Mouse (Mus musculus): ENCODE measurements at regions not wholly inside any gene's neighbourhood (a gene's known extent, or its start where the extent isn't known, plus 50 kb on each side); places are given as distances from the start of the nearest gene placed in this dataset.
"Not testable (repeated sequence)": the region's sequence is repeated elsewhere in the genome, so short reads cannot be mapped to it uniquely, and the experiment has no call there.

DNA sequence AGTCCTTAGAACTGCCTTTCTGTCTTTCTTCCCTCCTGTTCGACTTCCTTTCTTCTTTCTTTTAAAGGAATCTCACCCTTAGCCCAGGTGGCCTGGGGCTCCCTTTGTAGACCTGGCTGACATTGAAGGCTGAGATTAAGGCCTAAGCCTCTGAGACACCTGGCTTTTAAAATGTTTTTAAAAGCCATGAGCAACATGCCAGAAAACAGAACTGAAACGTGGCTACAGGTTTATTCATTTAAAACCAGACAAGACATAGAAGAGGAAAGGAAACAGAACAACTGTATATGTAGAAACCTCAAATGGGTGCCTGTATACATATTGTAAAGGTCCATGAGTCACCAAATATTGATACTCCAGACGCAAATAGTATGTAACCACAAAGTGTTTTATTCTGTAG lies 242.8 kb upstream of the Vmn1r3 start:
- WGBS = 54% methylated on average over 3 of the region's 3 CpGs
- no peak for DNase-seq (ENCODE audit: low spot score)

DNA sequence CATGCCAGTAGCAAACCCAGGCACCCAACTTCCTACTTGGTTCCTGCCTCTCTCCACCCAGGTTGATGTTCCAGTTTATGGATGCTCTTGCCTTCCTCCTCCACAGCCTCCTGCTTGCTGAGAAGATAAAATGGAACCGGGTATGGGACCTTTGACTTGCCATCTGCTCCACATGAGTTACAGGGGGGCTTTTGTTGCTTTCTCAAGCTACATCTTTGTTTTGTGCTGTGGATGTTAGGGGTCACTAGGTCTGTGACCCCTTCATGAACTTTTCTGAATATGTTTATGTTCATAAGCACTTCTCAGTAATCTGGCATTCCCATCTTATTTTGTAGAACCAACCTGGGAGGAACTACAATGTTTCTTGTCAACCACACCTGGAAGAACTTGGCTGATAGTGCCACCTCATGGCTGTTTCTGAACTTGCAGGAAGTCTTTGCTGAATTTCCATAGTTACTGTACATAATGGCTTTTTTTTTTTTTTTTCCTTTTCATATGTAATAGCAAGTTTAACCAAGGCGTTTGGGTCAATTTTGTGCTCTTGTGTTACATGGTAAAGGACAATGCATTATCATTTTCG lies 234.9 kb upstream of the Vmn1r3 start:
- 28% methylated on average over 3 of the region's 3 CpGs for whole genome bisulfite sequencing
- Histone ChIP-seq H3K4me1 (ENCODE audit: insufficient read depth, low read length) (no peaks in the 10 kb centered on the region), H3K9me3 (ENCODE audit: low read length) (no peaks in the 10 kb centered on the region), H3K4me3 (ENCODE audit: low read length) (no peak overlapping the region), H3K36me3 (ENCODE audit: insufficient read depth, low read length) (no peaks in the 10 kb centered on the region), H3K27ac (no peak overlapping the region), H3K27me3 (ENCODE audit: insufficient read depth, low read length) (no peaks in the 10 kb centered on the region), H3K4me2 (ENCODE audit: low read depth, low read length) (no peak overlapping the region), H3K9ac (replicated peaks; ENCODE audit: low read length) (no peak overlapping the region)
- ATAC-seq = no peak
- peak; percentile 46; the same call in 1 of the 2 replicates for TF ChIP-seq CTCF (IDR thresholded peaks at IDR 0.05; ENCODE audit: low read depth)
- DNase-seq (ENCODE audit: low spot score) = peak; percentile 2

More for the DNA sequence above, 242.8 kb upstream of the Vmn1r3 start:
- H3K4me2 ChIP-seq (ENCODE audit: low read depth, low read length) = no peak overlapping the region
- TF ChIP-seq CTCF (IDR thresholded peaks at IDR 0.05; ENCODE audit: low read depth) = no peak
- no peaks in the 10 kb centered on the region for H3K36me3 ChIP-seq (ENCODE audit: insufficient read depth, low read length)
- no peak overlapping the region for H3K4me3 ChIP-seq (ENCODE audit: low read length)
- no peaks in the 10 kb centered on the region for H3K9me3 ChIP-seq (ENCODE audit: low read length)
- H3K4me1 ChIP-seq (ENCODE audit: insufficient read depth, low read length) = no peaks in the 10 kb centered on the region
- no peak overlapping the region for H3K27ac ChIP-seq
- no peak overlapping the region for H3K9ac ChIP-seq (replicated peaks; ENCODE audit: low read length)
- H3K27me3 ChIP-seq (ENCODE audit: insufficient read depth, low read length) = no peaks in the 10 kb centered on the region
- ATAC-seq = no peak

DNA sequence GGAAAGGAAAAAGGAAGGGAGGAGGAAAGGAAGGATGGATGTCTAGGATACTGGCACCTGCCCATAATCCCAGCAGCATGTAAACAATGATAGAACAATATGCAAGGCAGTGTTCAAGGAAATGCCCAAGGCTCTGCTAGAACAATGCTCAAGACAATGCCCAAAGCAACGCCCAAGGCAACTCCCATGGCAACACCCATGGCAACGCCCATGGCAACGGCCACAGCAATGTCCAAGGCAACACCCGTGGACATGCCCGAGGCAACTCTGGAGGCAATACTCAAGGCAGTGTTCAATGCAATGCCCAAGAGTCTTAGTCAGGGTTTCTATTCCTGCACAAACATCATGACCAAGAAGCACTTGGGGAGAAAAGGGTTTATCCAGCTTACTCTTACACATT lies 231.5 kb upstream of the Vmn1r3 start:
- H3K36me3 ChIP-seq (ENCODE audit: insufficient read depth, low read length) = no peaks in the 10 kb centered on the region
- WGBS = 73% methylated on average over 5 of the region's 5 CpGs
- H3K4me2 ChIP-seq (ENCODE audit: low read depth, low read length) = no peak overlapping the region
- no peaks in the 10 kb centered on the region for H3K4me1 ChIP-seq (ENCODE audit: insufficient read depth, low read length)
- H3K4me3 ChIP-seq (ENCODE audit: low read length) = no peak overlapping the region
- no peak for TF ChIP-seq CTCF (IDR thresholded peaks at IDR 0.05; ENCODE audit: low read depth)
- no peaks in the 10 kb centered on the region for H3K27me3 ChIP-seq (ENCODE audit: insufficient read depth, low read length)
- no peak for DNase-seq (ENCODE audit: low spot score)
- H3K27ac ChIP-seq = no peak overlapping the region
- no peak overlapping the region for H3K9ac ChIP-seq (replicated peaks; ENCODE audit: low read length)
- no peak for ATAC-seq
- H3K9me3 ChIP-seq (ENCODE audit: low read length) = no peaks in the 10 kb centered on the region

DNA sequence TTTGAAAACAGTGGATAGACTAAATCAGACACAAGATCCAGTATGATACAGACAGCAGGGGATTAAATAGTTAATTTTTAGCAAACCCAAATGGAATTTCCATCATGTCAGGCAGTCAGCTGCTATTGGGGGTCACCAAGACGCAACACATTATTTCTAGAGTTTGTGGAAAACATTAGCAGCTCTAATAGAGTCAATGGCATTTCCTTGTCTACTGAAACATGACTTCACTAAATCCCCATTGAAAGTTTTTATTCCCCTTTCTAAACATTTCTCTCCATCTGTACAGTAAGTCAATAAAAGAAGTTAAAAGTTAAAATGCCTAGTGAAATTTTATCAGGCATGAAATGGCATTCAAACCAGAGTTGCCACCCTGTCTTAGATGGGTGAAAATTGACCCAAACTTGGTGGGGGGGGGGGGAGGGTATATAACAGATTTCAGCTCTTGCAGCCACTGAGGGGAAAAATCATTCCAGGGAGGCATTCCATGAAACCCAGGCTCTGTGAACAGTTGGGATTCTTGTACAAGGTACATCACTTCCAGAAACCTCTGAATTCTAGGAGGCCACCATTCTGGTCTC lies 229.4 kb upstream of the Vmn1r3 start:
- DNase-seq (ENCODE audit: low spot score); H3K36me3 ChIP-seq (ENCODE audit: insufficient read depth, low read length); ATAC-seq; H3K4me2 ChIP-seq (ENCODE audit: low read depth, low read length); H3K27ac ChIP-seq; H3K4me1 ChIP-seq (ENCODE audit: insufficient read depth, low read length); H3K9ac ChIP-seq (replicated peaks; ENCODE audit: low read length); H3K4me3 ChIP-seq (ENCODE audit: low read length); H3K9me3 ChIP-seq (ENCODE audit: low read length); H3K27me3 ChIP-seq (ENCODE audit: insufficient read depth, low read length): not testable (repeated sequence)
- WGBS = 71% methylated on average over 1 of the region's 1 CpGs

GRCm38 (mm10) chr4:3413493-3414441 lies 228.6 kb upstream of the Vmn1r3 start:
- H3K9ac ChIP-seq (replicated peaks; ENCODE audit: low read length) = no peak overlapping the region
- 73% methylated on average over 15 of the region's 15 CpGs for WGBS

GRCm38 (mm10) chr4:3412323-3412722 lies 227.2 kb upstream of the Vmn1r3 start:
- not testable (repeated sequence) for DNase-seq (ENCODE audit: low spot score); H3K27ac ChIP-seq; H3K9me3 ChIP-seq (ENCODE audit: low read length); ATAC-seq; H3K36me3 ChIP-seq (ENCODE audit: insufficient read depth, low read length); H3K9ac ChIP-seq (replicated peaks; ENCODE audit: low read length); H3K4me2 ChIP-seq (ENCODE audit: low read depth, low read length); H3K4me3 ChIP-seq (ENCODE audit: low read length); H3K4me1 ChIP-seq (ENCODE audit: insufficient read depth, low read length); H3K27me3 ChIP-seq (ENCODE audit: insufficient read depth, low read length)
- 61% methylated on average over 4 of the region's 4 CpGs for WGBS

More at GRCm38 (mm10) chr4:3413493-3414441, 228.6 kb upstream of the Vmn1r3 start:
- H3K9me3 ChIP-seq (ENCODE audit: low read length) = no peaks in the 10 kb centered on the region
- no peaks in the 10 kb centered on the region for H3K27me3 ChIP-seq (ENCODE audit: insufficient read depth, low read length)
- no peaks in the 10 kb centered on the region for H3K36me3 ChIP-seq (ENCODE audit: insufficient read depth, low read length)
- no peaks in the 10 kb centered on the region for H3K4me1 ChIP-seq (ENCODE audit: insufficient read depth, low read length)
- no peak overlapping the region for H3K4me2 ChIP-seq (ENCODE audit: low read depth, low read length)
- no peak overlapping the region for H3K4me3 ChIP-seq (ENCODE audit: low read length)
- no peak overlapping the region for H3K27ac ChIP-seq
- ATAC-seq (no peak), DNase-seq (ENCODE audit: low spot score) (no peak)
- no peak for TF ChIP-seq CTCF (IDR thresholded peaks at IDR 0.05; ENCODE audit: low read depth)

- H3K9me3 ChIP-seq (ENCODE audit: low read length) = not testable (repeated sequence)
- WGBS = 83% methylated on average over 4 of the region's 4 CpGs
These were observed 217.7 kb upstream of the Vmn1r3 start for GRCm38 (mm10) chr4:3402856-3403255.

DNA sequence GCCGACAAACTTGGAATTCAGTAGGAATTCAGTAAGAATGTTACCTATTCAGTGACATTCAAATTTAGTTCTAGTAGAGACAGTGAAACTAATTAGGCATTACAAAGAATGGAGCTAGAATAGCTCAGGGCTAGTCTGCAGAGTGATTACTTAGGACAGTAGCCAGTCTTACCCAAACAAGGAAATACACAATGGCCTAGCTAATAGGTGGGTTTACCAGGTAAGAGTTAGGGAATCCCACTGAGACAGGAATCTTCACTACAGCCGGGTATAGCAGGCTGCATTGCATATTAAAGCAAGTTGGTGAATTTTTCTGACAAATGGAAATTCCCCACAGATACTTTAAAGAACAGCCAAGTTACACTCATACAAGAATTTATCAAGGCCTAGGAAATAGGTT lies 216.6 kb upstream of the Vmn1r3 start:
- H3K4me3 ChIP-seq (ENCODE audit: low read length); H3K4me1 ChIP-seq (ENCODE audit: insufficient read depth, low read length); H3K9ac ChIP-seq (replicated peaks; ENCODE audit: low read length); H3K27ac ChIP-seq; H3K36me3 ChIP-seq (ENCODE audit: insufficient read depth, low read length); H3K4me2 ChIP-seq (ENCODE audit: low read depth, low read length); H3K9me3 ChIP-seq (ENCODE audit: low read length); H3K27me3 ChIP-seq (ENCODE audit: insufficient read depth, low read length); ATAC-seq; DNase-seq (ENCODE audit: low spot score): not testable (repeated sequence)
- 75% methylated on average over 2 of the region's 2 CpGs for WGBS

More at GRCm38 (mm10) chr4:3402856-3403255, 217.7 kb upstream of the Vmn1r3 start:
- H3K4me1 ChIP-seq (ENCODE audit: insufficient read depth, low read length); ATAC-seq; H3K9ac ChIP-seq (replicated peaks; ENCODE audit: low read length); H3K27ac ChIP-seq; H3K36me3 ChIP-seq (ENCODE audit: insufficient read depth, low read length); DNase-seq (ENCODE audit: low spot score); H3K4me2 ChIP-seq (ENCODE audit: low read depth, low read length); H3K4me3 ChIP-seq (ENCODE audit: low read length); H3K27me3 ChIP-seq (ENCODE audit: insufficient read depth, low read length): not testable (repeated sequence)

- H3K27me3 ChIP-seq (ENCODE audit: insufficient read depth, low read length); H3K9ac ChIP-seq (replicated peaks; ENCODE audit: low read length); DNase-seq (ENCODE audit: low spot score); ATAC-seq; H3K9me3 ChIP-seq (ENCODE audit: low read length); H3K27ac ChIP-seq; H3K4me3 ChIP-seq (ENCODE audit: low read length); H3K4me2 ChIP-seq (ENCODE audit: low read depth, low read length); H3K4me1 ChIP-seq (ENCODE audit: insufficient read depth, low read length); H3K36me3 ChIP-seq (ENCODE audit: insufficient read depth, low read length): not testable (repeated sequence)
- 98% methylated on average over 8 of the region's 8 CpGs for WGBS
These were observed 206.4 kb upstream of the Vmn1r3 start for GRCm38 (mm10) chr4:3391579-3391978.
